Mouse (Mus musculus): ENCODE measurements at regions not wholly inside any gene's neighbourhood (a gene's known extent, or its start where the extent isn't known, plus 50 kb on each side); places are given as distances from the start of the nearest gene placed in this dataset.

DNA sequence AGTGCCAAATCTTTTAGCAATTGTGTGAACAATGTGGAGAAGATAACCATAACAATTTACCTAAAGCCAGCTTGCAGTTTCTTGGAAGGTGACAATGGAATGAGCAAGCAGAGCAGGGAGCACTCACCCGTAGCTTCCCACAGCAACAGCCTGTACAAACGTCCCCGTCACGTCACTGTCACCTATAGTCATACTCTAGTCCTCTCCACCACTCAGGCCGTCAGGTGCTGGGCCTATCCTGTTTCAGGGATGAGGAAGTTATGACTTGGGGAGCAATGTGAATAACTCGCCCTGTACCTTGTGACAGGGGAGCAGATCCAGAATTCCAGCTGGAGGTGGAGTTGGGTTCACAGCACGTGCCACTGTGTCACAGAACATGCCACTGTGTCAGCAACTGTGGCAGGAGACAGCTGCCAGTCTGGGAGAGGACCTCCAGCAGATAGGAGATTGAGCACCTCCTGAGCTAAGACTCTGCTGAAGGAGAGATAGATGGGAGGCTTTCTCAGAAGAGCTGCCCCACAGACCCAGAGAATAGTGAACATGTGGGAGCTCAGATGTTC, 73.4 kb upstream of the Egln3 start:
- no peak for DNase-seq (ENCODE audit: low spot score in 2 of 2)

- DNase-seq (ENCODE audit: low spot score in 2 of 2): no peak
Observed at GRCm38 (mm10) chr12:54273506-54273905, 69.8 kb upstream of the Egln3 start.

DNA sequence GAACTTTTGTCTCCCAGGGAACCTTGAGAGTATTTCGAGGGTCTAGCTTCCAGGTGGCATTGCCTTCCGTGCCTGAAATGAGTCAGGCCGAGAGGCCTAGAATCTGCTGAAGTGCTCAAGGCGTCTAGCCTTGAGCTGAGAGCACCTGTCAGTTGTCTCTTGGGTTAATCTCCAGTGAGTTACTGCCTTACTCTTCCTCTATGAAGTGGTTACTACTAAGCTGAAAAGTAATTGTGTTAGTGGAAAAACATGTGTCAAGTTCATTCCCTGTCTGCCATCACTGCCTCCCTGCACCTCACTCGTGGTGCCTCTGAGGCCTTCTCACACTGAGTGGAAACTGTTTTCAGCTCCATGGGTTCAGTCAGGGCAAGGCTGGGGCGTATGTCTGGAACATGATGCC, 69.0 kb upstream of the Egln3 start:
- DNase-seq (ENCODE audit: low spot score in 2 of 2): no peak

- no peak for DNase-seq (ENCODE audit: low spot score in 2 of 2)
Observed at GRCm38 (mm10) chr12:54272226-54272625, 68.6 kb upstream of the Egln3 start.

DNA sequence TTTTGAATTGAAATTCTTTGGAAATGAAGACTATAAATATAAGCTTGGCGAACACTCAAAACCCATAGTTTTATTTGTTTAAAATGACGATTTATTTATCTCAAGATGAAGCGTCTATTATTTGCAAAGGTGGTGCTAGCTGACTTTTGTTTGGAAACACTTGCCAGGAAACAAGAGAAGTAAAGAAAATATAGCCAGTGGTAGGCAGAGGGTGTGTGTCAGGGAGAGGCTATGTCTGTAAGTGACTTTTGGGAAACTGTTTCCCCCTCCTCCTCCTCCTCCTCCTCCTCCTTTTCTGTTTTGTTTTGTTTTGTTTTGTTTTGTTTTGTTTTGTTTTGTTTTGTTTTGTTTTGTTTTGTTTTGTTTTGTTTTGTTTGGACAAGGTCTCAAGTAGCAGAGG, 62.2 kb upstream of the Egln3 start:
- no peak for DNase-seq (ENCODE audit: low spot score in 2 of 2)

DNA sequence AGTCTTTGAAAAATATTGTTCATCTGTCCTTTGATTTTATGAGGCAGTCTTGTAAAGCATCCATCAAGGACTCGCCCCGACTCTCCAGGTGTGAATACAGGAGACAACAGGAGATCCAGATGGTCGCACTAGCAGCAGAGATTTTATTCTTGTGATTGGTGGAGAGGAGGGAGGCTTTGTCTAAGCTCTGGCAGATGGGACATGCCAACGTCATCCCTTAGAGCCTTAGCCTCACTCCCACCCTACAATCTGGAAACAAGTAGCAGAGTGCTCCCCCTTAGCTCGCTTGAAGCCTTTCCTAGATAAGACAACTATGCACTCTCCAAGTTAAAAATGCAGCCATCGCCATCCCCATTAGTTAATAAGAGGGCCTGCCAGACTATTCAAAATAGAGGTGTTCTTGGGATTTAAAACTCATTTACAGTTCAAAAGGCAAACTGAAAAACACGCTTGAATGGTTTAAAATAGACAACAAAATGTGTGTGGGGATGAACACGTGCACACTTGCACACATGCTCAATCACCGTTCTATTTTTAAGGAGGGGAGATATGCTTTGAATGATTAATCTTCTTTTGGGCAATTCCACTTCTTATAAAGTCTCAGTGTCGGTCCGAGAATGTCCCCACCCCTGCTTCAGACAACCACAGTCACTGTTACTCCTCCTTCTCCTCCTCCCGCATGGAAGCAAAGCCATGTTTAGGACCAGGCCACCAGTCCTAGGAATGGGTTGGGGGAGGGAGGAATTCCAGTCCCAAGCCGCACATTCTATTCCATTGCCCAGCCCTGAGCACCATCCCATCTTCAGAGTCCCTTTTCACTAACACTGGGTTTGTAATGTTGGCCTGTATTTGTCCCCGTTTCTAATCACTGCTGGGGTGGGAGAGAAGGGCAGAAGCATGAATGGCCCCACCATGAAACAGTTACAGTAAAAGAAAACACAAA, 61.5 kb upstream of the Egln3 start:
- no peak for DNase-seq (ENCODE audit: low spot score in 2 of 2)

DNA sequence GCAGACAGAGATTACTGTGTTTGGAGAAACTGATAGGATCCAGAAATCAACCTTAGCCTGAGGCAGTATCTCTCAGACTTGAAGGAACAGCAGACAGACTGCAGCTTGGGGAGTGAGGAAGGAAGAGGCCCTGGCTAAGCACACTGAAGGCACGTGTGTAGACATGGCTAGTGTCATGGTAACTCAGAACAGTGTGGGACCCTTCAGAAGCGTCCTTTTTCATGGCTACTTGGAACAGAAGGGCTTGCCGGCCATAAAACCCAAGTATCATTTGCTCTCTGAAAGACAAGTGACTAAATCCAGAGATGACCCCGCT, 60.7 kb upstream of the Egln3 start:
- no peak for DNase-seq (ENCODE audit: low spot score in 2 of 2)

GRCm38 (mm10) chr12:54263733-54264417, 60.2 kb upstream of the Egln3 start:
- no peak for DNase-seq (ENCODE audit: low spot score in 2 of 2)

- DNase-seq (ENCODE audit: low spot score in 2 of 2): no peak
Observed at GRCm38 (mm10) chr12:54262236-54263005, 58.8 kb upstream of the Egln3 start.

- no peak for DNase-seq (ENCODE audit: low spot score in 2 of 2)
Observed at GRCm38 (mm10) chr12:54261426-54261825, 57.8 kb upstream of the Egln3 start.

- no peak for DNase-seq (ENCODE audit: low spot score in 2 of 2)
Observed at GRCm38 (mm10) chr12:54260502-54260901, 56.8 kb upstream of the Egln3 start.

DNA sequence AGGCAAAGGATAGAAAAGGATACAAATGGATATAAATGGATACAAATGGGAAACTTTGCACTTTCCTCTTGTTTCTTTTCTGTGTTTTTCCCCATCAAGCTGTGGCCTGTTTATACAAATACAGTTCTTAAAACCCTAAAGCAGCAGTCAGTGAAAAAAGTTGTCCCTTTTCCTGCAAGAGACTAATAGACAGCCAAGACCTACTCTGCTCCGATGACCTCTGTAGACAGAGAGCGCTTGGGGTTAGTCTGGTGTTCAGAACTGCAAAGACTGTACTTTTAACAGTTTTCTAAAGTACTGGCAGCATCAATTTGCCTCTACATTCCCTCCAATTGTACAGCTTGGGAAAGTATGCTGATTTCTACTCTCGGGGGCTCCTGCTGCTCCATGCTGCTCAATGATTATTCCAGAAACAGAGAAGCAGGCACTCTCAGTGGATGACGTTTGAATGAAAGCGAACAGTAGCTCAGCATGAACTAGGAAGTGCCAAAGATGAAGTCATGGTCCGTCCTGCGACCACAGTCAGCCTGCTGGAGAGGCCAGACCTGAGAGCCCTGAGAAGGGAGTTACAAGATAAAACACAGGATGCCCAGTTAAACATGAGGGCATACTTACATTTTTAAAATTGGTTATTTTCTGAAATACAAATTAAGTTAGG, 54.2 kb upstream of the Egln3 start:
- no peak for DNase-seq (ENCODE audit: low spot score in 2 of 2)

GRCm38 (mm10) chr12:54256506-54257128, 53.0 kb upstream of the Egln3 start:
- DNase-seq (ENCODE audit: low spot score in 2 of 2): no peak
